Mouse (Mus musculus) megakaryocyte-erythroid progenitor cell, adult 5-6 weeks (primary cell): ENCODE results near the gene Mob1a. TPM values are rescaled to one million over a fixed set of nuclear protein-coding genes. Genes with fewer than 3 reads are reported as not detected.
"Not testable (repeated sequence)": the region's sequence is repeated elsewhere in the genome, so short reads cannot be mapped to it uniquely, and the experiment has no call there.

Source experiments
- ATAC-seq: replicated peaks from 2 replicates; pipeline ENCODE4 v1.8.0; 2016; ENCODE audit warnings: mild to moderate bottlenecking, inconsistent platforms; ENCODE audit not compliant: severe bottlenecking, poor library complexity, low FRiP score, low TSS enrichment
- total RNA-seq, 2 experiments: library from RNA; stranded (forward) in 1 of 2; stranded (reverse) in 1 of 2; fragments of 200-1000, 215-1000 nt in 1 of 2; fragments of >200 nt in 1 of 2; fragmentation: Nextera tagmentation in 1 of 2; gene quantifications; 2 replicates each; pipeline ENCODE4 v1.2.3; 2014 to 2017

Mob1a gene
- total RNA-seq, 2 experiments from 2014 or later: 58.8 to 119 TPM

DNA sequence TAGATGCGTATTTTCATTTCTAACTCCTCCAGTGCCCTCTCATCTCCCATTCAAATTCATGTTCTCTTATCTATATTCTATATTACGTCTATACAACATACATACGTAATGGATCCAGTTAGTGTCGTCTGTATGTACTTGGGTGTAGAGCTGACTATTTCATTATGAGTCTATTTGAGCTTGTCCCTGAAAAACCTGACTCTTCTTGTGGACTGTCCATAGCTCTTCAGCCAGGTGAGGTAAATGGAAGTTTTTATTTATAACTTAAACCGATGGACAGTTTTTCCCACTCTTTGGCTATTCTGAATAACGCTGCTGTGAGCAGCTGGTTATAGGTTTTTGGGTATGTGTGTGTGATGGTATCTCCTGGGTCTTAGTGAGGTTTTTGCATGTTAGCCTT, 945 bp downstream of the Mob1a start:
- 0 out of 2 replicates have a peak, but pooled peaks have one; percentile 32 for ATAC-seq

DNA sequence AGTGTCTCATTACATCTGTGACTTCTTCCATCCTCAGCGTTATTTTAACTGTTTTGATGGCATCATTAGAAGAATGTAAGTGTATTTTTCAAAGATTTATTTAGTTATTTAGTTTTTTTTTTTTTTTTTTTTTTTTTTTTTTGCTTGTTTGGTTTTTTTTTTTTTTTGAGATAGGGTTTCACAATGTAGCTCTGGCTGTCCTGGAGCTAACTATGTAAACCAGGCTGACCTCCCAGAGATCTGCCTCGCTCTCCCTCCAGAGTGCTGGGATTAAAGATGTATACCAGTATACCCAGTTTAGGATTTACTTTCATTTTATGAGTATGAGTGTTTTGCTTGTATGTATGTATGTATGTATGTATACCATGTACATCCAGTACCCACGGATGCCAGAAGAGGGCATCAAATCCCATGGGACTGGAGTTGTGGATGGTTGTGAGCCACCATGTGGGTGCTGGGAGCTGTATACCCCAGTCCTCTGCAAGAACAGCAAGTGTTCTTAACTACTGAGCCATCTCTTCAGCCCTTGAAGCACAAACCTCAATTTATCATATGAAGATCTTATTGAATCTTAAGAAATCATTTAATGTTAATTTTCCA, 1.9 kb downstream of the Mob1a start:
- ATAC-seq: no peak

DNA sequence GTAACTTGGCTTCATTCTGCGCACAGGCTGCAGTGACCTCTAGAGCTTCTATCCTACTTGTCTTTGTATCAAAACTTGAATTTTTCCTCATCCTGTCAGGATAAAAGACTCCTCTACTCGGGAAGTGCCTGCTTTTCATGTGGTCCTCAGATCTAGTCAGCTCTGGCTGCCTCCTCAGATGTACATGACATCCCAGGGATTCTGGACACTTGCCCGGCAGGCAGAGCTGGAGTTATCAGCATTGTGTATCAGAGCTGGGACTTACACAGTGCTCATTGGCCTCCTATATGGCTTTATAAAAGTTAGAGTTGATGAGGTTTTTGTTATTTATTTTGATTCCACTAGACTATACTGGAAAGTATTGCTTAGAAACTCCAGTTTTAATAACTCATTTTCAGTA, 15.6 kb downstream of the Mob1a start:
- no peak for ATAC-seq

DNA sequence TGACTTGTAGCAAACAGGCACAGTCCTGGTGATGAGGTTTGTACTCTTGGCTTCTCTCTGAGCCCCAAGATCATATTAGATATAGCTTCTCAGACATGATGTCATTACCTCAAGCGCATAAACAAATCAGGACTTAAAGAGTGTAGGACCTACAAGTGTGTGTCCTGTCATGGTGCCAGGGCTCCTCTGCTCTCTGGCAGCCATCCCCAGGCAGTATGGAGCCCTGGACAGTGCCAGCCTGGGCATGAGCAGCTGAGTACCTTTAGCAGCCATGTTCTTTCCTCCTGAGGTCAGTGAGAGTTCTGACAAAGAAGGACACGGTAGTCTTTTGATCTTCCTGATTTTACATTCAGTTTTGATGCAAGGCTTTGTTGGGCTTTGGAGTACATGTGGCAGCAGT, 17.1 kb downstream of the Mob1a start:
- ATAC-seq: no peak

DNA sequence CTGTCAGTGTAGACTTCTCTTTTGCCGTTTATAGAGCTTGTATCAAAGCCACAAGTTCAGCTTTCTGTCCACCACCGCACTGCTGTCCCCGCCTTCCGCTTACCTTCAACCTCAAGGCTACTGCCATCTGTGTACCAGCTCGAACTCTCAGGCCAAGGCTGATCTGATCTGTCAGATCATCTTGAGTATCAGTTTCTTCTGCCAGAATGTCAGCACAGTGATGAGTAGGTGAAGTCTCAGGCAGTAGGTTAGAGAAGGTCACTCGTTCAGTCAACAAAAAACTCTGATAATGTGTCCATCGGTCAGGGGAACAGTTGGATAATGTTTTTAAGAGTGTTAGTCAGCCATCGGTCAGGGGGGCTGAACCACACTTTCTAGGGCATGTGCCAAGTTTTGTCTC, 19.5 kb downstream of the Mob1a start:
- ATAC-seq: not testable (repeated sequence)

DNA sequence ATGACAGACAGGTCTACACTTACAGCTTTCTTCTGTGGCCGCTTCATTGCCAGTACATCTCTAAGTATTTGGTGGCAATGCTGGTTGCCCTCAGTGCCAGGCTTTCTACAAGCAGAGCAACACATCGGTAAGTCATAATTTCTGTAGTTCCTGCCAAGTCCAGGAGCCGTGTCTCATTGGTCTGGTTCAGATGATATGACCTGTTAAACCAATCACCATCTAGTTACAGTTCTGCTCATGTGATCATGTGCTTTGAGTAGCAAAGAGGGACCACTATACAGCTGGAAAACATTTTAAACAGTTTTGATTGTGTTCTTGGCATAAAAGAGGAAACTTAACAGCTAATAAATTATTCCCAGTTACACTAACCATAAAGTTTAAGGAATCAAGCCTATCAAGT, 22.1 kb downstream of the Mob1a start:
- no peak for ATAC-seq

DNA sequence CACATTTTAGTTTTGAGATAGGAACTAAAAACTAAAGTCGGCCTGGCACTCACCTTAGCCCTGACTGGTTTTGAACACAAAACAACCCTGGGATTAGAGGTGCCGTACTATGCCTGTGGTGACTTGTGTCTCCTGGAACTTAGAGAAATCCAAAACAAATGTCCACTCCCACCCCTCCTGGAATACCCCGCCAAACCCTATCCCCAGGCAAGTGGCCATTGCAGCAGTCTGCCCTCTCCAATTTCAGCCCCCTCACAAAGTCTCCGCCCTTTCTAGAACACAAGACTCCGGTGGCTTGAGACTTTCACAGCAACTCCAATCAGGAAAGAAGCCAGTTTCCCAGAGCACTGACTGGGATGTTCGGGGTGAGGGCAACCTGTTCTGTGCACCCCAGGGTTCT, 23.1 kb downstream of the Mob1a start, which contains the start of gene Bola3:
Bola3 (plus strand) TSS at position 275 of the 400 bp plus-strand sequence.
- ATAC-seq: no peak

DNA sequence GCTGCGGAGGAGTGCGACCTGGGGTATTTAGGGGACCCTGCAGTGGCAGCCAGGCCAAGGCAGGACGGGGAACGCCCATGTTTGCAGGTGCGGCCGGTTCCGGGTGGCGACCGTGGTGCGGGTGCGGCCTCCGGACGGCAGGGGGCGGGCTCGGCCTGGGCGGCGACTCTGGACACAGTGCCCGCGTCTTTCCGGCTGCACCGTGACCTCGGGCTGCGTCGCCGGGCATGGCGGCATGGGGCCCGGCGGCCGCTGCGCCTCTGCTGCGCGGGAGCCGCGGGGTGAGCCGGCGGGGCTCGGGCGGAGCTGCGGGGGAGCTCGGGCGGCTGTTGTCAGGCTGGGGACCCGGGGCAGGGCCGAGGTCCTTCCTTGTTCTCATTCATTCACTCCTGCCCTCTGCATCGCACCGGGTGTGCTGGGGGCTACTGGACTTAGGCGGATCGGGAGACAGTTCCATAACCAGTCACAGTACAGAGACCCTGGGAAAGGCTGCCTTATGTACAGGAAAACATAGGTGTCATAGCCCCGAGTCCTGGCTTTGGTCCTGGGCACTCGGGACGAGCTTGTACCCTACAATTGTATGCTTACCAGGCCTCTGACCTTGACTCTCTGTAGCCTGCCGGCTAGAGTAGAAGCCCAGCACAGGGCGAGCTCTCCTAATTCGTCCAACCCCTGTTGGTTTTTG, 23.6 kb downstream of the Mob1a start:
- ATAC-seq: peak; percentile 78

DNA sequence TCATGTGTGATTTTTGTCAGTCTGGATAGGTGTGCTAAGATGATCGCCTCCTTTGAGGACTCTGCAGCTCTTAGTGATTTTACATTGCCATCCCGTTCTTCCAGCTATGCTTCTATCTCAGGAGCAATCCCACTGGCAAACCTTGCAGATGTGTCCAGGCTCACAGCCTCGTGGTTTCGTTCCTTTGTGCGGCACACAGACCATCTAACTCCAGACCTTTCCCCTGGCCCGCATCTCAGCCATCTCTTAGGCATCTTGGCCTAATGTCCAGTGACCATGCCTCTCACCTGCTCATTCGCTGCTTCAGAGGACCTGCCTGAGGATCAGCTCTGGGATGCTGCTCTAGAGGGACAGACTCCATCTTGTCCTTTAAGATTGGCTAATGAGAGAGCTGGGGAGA, 24.4 kb downstream of the Mob1a start:
- no peak for ATAC-seq

DNA sequence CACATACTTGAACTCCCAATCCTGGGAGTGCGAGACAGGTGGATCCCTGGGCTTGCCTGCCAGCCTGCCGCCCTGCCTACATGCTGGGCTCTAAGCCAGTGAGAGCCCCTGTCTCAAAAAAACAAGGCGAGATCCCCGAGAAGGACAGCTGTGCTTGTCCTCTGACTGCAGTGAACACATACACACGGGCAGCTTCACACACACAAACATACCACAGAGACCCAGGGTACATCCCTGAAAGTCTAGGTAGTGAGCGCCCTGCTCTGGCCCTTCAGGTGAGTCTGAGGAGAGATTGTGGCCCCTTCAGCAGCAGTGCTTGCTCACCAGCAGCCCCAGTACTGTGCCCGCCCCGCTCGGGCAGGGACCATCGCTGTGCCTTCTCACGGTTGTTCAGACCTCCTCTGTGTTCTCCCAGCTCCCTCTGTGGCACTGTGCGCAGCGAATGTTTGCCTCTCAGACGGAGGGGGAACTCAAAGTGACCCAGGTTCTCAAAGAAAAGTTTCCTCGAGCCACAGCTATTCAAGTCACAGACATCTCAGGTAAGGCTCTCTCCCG, 25.1 kb downstream of the Mob1a start:
- no peak for ATAC-seq

DNA sequence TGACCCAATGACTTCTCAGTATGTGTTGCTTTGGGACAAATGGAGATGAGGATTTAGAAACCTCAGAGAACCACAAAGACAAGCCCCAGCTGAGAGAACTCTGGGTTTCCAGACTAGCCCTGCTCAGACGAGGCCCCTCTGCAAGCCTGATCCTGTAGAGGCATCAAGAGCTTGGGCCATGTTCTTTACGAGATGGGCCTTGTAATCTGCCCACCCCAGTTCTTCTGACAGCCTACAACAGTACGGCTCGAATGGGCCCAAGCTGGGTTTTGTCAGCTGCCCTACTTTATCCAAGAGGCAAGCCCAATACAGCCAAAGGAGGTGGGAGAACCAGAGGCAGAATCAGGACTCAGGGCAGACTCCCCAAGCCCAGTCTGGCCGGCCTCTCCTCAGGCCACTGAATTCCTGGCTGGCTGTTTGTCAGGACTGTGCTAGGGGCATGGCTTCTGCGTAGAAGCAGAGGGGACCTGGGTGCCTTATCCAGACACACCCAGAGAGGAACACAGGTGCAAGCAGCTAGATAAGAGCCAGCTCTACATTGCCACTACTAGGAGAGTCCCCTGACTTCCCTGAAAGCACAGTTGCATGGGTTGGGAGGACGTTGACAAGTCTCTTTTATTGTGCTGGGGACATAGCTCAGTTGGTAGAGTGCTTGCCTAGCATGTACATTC, 25.8 kb downstream of the Mob1a start:
- peak; percentile 89 for ATAC-seq

DNA sequence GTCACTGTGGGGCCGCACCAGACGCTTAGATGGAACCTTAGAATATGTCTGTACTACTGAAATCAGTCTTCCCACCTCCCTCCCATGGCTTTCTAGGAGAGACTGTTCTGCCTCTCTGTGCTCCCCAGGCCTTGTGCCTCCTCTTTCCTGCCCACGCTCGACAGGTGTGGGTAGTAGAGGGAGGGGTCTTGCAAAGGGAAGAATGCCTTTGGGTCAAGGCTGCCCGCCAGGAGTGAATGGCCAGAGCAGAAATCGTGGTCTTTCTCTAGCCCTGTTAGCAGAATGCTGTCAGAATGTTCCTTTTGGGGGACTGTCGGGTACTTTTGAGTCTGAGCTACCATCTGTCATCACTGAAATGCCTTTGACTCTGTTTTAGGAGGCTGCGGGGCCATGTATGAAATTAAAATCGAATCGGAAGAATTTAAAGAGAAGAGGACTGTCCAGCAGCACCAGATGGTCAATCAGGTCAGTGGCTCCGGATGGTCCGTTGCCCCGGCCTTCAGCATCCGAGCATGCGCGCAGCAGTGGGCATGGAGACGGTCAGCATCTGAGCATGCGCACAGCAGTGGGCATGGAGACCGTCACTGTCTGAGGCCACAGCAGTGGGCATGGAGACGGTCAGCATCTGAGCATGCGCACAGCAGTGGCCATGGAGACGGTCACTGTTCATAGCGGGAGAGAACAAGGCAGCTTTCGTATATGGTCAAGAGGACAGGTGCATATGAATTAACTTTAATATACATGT, 27.0 kb downstream of the Mob1a start:
- no peak for ATAC-seq

DNA sequence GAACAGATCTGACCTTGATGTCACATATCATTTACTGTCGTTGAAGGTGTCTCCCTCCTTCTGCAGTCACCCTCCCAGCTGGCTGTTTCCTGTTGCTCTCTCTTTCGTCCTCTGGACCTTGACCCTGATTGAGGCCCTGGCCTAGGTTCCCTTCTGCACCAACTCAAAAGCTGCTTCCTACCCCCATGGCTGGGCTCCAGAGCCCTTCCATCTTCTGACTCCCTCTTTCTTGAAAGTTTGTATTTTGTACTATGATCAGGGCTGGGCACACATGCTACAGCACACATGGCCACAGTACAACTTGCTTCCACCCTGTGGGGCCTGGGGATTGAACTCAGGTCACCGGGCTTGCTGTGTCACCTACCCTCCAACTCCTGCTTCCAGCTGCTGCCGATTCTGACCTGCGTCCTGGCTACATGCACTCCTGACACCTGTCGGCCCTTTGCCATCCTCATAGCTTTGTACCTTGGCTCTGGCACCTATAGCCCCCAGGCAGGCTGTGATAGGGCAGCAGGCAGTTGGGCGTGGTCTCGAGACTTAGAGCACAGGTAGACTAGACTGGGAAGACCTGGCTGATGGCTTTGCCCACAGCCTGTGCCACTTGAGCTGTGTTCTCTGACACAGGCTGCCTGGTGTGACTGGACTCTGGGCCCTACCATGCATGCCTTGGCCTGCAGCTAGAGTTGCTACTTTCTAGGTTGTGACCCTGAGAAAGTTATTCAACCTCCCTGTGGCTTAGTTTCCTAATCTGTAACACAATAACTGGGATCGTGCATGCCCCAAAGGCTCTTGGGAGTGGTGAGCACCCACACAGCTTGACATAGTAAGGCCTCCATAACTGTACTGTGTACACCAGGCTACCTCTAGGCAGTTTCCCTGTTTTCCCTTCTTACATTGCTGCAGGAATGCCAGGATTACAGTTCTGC, 29.3 kb downstream of the Mob1a start:
- ATAC-seq: no peak

DNA sequence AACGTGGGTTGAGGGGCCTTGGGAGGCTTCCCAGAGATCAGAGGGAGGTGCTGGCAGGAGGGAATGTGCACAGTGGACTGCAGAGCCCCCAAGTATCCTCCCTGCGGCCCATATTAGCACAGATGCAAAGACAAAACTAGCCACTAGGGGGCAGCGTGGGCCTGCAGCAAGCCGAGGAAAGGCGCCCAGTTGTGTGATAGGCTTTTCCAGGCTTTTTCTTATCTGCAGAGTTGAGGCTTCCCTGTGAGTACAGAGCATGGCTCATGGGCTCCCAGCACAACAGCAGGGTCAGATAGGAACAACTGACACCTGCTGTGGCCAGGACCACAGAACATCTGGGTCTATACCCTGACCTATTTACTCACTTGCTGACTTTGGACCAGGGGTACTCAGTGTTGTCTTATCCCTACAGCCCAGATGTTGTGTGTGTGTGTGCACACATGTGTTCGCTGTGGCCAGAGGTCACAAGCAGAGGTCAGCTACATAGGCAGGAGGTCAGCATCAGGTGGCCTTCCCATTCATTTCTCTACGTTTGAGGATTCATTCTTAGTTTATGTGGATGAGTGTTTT, 30.8 kb downstream of the Mob1a start:
- ATAC-seq: peak; percentile 59

DNA sequence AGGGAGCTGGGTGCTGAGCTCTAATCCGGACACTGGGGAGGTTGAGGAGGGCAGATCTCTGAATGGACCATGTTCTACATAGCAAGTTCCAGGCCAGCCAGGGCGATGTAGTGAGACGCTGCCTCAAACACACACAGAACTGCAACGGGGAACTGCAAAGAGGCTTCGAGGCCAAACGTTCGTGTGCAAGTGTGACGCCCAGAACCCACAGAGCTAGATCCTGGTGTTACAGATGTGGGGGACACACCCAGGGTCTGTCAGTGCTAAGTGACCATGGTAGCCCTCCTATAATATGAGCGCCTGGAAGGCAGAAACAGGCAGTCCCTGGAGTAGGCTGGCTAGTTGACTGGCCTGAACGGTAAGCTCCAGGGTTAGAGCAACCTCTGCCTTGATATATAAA, 31.6 kb downstream of the Mob1a start:
- no peak for ATAC-seq

DNA sequence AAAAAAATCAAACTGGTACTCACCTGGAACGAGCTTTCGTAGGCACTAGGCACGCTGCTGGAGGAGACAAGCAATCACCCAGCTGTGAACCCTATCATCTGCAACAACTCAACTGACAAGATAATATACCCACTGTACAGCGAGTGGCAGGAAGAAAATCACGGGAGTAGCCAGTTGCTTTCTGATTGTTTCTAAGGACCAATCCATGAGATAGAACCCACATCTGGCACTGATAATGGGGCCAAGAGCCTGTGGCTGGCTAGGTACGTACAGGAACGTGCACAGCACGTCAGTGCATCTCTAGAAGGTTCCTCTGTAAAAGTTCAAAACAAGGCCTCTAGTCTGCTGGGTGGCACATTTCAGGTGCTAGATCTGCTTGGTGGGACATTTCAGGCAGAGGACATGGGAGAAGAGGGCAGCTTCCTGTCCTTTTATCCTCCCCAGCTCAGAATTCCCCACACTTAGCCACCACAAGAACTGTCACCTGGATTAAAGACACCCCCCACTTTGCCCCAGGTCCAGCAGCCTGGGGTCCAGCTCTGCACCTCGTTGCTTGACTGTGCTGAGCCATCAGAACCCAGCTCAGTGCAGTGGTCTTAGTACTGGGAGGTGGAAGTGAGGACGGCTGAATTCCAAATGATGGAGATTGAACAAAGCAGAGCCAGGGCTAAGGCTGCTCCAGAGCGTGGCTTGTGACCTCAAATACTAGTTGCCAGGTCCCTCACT, 35.9 kb downstream of the Mob1a start:
- ATAC-seq: peak; percentile 42

DNA sequence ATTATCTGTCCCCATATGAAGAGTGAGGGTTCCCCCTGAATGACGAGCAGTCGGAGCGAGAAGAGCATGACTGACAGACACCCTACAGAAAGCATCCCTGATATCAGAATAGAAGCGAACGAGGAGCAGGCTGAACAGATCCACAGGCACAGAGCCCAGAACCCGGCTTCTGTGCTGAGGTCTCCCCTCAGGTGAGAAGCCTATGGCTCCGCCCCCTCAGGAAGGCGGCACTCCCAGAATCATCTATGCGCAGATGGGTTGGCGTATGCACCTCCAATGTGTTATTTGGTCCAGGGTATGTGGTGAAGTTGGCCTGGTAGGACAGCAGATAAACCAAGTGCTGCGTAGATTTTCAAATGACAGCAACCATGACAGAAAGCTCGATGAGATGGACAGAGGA, 37.3 kb downstream of the Mob1a start:
- ATAC-seq: no peak
